Mouse (Mus musculus) layer of hippocampus, postnatal 14 days (tissue): ENCODE measurements around the gene Jarid2. TPM values are rescaled to one million over a fixed set of nuclear protein-coding genes. Genes with fewer than 3 reads are reported as not detected.

Source experiments
- DNase-seq, 2 experiments: peaks; one replicate each; pipeline ENCODE4 v3.0.0; 2021 to 2022; ENCODE audit warnings: low spot score in 2 of 2, mixed read lengths in 1 of 2
- total RNA-seq, 2 experiments: library from RNA; stranded (reverse); gene quantifications; 2 replicates each; pipeline ENCODE4 v1.2.3; 2021

The Jarid2 gene
- total RNA-seq, 2 experiments from 2014 or later: 38.4 to 40.2 TPM

- no peak for DNase-seq
These were observed 224.9 kb downstream of the Jarid2 start for GRCm38 (mm10) chr13:44954232-44954568.

GRCm38 (mm10) chr13:44955781-44956180 lies 226.5 kb downstream of the Jarid2 start:
- DNase-seq: no peak

GRCm38 (mm10) chr13:44957049-44957448 lies 227.8 kb downstream of the Jarid2 start:
- DNase-seq: no peak

DNA sequence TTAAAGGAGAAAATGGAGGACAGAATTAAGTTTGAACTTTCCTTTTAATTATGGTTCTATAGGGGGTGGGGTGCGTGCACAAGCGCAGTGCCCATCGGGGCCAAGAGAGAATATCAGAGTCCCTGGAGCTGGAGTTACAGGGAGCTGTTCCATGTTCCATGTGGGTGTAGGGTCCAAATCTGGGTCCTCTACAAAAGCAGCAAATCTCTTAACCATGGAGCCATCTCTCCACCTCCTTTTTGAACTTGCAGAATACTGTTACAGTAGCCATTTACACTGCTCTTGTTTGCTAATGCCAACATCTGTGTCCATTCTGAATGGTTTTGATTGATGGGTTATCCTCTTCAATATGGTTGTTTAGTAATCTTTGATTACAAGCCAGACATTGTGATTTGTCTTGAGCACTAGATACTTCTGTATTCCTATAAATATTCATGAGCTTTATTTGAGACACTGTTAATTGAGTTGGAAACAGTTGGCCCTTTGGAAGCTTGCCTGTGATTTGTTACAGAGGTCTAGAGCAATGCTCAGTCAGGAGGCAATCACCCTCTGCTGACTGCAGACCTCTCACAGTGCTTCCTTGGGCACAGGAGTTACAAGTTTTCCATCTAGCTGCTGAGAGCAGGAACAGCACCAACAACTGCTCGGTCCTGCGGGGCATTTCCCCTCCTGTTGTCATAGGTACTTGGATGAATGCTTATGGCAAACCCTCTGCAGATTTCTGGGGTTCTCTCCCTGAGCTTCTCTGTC lies 231.4 kb downstream of the Jarid2 start:
- DNase-seq: peak in 1 of 2 experiments; percentile 63
